Mouse (Mus musculus) fibroblast of lung, adult 2 months (primary cell): Measurements from ENCODE around the gene Ahdc1.
A peak's percentile ranks its signal among the peaks of the same experiment; 100 is the strongest.

Experiments used
- DNase-seq: peaks from one replicate; pipeline ENCODE4 v3.0.0-alpha.2; 2011; ENCODE audit warnings: low read depth

Gene Ahdc1

DNA sequence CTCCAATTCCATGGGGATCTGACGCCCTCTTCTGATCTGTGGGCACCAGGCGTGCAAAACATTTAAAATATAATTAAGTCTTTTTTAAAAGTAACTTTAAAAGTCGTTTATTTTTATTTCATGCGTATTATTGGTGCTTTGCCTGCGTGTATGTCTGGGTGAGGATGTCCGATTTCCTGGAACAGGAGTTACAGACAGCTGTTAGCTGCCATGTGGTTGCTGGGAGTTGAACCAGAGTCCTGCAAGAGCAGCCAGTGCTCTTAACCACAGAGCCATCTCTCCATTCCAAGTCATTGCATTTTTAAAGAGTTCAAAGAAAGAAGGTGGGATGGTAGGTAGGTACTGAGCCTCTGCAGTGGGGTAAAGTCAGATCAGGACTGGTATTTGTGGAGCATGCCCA lies 43.5 kb downstream of the Ahdc1 start:
- no peak for DNase-seq

- no peak for DNase-seq
These were observed 44.3 kb downstream of the Ahdc1 start for GRCm38 (mm10) chr4:133055163-133055951.

DNA sequence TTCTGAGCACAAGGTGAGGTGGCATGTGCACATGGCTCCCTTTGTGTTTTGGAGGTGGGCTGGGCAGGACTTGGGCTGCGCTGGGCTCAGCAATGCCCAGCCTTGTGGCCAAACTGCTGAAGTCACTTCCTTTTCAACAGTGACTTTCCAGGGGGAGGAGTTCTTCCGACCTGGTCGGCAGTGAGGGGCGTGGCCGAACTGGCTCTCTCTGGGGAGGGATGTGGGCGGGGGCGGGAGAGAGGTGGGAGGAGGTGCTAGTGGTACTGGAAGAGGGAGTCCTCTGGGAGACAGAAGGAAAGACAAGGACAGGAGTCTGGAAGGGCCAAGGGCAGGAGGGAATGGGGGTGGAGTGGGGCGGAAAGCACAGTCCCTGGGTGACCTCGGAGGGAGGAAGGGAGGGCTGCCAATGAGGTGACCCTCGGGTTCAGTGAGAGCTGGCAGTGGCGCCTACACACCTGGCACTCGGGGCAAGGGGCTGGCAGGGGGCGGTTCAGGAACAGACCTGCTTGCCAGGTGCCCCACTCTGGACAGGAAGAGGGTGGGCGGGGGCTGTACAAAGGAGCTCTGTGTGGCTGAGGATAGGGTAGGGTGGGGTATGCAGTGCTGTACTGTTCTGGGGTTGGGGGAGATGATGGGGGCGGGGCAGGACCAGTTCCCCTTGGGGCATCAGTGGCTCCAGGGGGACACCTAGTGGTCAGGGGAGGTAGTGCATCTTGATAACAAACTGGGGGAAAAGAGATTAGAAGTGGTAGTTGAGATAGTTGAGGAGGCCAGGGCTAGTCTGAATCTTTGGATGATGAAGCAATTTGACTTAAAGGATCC lies 45.2 kb downstream of the Ahdc1 start:
- DNase-seq: peak; percentile 70

DNA sequence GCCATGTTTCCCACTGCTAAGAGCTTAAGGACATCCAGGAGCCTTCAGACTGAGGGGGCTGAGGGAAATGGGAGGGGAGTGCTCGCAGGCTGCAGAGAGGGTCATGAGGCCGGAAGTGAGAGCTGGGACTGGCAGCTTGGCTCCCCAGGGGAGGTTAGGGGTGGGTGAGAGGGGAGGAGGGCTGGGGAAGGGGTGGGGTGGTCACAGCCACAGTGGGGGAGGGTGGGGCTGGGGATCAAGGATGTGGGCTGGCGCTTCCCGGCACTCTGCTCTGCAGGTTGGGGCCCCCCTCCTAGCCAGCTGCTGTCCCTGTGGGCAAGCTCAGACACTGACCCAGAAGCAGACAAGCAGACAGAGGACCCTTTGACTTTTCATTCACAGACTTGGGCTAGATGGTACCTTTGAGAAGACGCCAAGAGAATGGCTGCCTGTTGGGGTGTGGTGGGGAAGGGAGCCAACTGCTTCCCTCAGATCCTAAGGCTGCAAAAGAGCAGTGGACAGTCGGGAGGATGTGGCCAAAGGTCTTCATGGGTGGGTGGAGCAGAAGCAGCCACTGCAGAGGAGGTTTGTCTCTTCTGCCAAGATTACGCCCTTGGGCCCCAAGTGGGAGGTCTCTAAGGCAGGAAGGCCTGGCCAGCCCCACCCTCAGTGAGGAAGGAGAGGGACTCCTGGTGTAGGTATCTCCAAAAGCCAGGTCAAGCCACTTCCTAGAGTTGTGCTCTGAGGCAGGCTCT lies 46.5 kb downstream of the Ahdc1 start:
- DNase-seq: no peak

- no peak for DNase-seq
These were observed 47.0 kb downstream of the Ahdc1 start for GRCm38 (mm10) chr4:133058123-133058453.

DNA sequence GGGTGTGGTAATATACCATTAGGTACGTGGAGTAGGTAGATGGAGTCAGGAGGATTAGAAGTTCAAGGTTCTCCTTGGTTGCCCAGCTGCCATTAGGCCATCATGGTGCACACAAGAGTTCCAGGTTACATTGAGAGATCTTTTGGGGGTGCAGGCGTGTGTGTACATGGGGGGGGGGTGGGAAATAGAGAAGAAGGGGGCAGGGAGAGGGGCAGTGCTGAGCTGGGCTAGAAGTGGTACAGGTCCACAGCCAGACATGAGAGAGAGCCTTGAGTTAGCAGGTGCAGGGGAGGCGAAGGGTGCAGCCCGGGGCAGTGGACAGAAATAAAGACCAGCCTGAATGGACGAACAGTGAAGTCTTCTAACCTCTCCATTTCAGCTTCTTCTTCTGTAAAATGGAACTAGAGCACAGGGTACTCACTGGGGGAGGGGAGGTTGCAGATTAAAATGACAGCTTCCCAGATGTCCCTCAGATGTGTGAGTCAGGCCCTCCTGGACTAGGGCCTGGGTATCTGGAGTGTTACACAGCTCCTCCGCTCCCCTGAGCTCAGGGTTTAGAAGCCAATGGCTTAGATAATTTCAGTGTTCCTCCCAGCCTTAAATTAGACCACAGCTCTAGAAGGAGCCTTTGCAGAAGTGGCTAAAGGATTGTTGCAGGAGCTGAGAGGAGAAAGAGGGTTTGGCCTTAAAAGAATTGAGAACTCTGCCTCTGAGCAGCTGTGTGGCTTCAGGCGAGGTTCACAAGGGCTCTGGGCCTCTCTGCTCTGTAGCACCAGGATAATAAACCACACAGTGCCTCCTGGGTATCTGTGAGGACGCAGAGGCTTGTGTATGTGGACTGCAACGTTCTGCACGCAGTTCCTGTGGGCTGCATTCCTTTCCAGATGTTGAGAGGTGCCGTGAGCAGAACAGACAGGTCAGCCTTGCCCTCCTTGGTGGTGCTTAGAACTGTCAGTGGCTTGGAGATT lies 47.7 kb downstream of the Ahdc1 start:
- DNase-seq: no peak

GRCm38 (mm10) chr4:133060702-133061101 lies 49.6 kb downstream of the Ahdc1 start:
- DNase-seq: no peak

DNA sequence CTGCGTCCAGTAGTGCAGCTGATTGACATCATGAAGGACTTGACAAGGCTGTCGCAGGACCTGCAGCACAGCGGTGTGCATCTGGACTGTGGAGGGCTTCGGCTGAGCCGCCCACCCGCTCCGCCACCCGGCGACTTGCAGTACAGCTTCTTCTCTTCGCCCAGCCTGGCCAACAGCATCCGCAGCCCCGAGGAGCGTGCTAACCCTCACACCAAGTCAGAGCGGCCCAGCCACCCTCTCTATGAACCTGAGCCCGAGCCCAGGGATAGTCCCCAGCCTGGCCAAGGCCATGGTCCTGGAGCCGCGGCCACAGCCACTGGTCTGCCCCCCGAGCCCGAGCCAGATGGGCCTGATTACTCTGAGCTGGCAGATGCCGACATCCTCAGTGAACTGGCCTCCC lies 50.7 kb downstream of the Ahdc1 start:
- no peak for DNase-seq

DNA sequence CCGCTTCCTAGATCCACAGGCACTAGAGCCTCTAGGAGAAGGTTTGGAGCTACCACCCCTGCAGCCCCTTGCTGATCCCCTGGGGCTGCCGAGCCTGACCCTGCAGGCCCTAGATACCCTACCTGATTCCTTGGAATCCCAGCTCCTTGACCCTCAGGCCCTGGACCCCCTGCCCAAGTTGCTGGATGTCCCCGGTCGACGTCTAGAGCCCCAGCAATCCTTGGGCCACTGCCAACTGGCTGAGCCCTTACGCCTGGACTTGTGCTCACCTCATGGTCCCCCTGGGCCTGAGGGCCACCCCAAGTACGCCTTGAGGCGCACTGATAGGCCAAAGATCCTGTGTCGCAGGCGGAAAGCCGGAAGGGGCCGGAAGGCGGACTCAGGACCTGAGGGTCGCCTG lies 51.2 kb downstream of the Ahdc1 start:
- no peak for DNase-seq

DNA sequence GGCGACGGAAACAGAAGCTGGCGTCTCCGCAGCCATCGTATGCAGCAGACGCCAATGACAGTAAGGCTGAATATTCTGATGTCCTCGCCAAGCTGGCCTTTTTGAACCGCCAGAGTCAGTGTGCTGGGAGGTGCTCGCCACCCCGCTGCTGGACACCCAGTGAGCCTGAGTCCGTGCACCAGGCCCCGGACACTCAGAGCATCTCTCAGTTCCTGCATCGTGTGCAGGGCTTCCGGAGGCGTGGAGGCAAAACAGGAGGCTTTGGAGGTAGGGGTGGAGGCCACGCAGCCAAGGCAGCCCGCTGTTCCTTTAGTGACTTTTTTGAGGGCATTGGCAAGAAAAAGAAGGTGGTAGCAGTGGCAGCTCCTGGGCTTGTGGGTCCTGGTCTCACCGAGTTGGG lies 52.1 kb downstream of the Ahdc1 start:
- no peak for DNase-seq

- no peak for DNase-seq
These were observed 52.7 kb downstream of the Ahdc1 start for GRCm38 (mm10) chr4:133063799-133064198.

DNA sequence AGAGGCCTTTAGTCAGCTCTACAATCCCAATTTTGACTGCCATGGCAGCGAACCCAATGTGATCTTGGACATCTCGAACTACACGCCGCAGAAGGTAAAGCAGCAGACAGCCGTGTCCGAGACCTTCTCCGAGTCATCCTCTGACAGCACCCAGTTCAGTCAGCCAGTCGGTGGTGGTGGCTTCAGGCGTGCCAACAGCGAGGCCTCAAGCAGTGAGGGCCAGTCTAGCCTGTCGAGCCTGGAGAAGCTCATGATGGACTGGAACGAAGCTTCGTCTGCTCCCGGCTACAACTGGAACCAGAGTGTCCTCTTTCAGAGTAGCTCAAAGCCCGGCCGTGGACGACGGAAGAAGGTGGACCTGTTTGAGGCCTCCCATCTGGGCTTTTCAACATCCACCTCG lies 53.7 kb downstream of the Ahdc1 start:
- DNase-seq: no peak

GRCm38 (mm10) chr4:133065894-133066386 lies 54.9 kb downstream of the Ahdc1 start:
- no peak for DNase-seq

- DNase-seq: no peak
These were observed 57.5 kb downstream of the Ahdc1 start for GRCm38 (mm10) chr4:133068400-133069138.

DNA sequence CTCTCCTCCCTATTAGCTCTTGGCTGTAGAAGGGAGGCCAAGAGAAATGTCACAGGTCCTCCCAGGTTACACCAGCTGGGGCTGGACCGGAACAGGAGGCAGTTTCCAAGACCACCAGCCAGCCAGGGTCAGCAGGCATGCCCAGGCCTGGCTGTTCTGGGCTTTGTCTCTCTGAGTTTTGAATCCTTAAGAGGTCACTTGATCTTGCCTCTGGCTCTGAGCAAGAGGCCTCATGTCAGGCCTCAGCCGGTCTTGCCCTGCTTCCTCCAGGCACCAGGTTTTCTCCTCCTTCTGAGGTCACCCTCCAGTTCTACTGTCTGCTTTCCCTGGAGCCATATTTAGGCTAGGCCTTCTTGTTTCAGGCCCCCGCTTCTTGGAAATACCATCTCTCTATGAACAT lies 59.3 kb downstream of the Ahdc1 start:
- DNase-seq: no peak

DNA sequence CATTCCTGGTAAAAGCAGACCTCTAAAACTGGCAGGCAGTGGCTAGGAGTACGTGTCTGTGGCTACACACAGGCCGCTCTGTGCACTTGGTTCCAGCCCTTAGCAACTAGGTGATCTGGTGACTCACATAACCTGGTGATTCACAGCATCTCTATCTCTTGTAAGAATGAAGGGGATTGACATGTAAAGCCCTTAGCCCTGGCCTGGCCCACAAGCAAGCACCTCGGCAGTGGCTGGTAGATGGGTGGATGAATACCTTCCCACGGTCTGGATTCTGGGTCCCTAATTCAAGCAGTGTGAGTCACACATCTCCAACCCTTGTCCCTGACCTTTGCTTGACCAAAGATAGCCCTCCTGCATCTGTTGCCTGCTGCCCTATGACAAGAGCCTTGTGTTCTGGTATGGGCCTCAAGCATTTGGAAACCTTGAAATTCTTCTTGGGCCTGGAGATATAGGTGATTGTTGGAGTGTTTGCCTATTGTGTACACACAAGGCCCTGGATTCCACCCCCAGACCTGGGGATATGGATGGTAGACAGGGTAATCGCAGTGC lies 59.8 kb downstream of the Ahdc1 start:
- DNase-seq: peak; percentile 72

DNA sequence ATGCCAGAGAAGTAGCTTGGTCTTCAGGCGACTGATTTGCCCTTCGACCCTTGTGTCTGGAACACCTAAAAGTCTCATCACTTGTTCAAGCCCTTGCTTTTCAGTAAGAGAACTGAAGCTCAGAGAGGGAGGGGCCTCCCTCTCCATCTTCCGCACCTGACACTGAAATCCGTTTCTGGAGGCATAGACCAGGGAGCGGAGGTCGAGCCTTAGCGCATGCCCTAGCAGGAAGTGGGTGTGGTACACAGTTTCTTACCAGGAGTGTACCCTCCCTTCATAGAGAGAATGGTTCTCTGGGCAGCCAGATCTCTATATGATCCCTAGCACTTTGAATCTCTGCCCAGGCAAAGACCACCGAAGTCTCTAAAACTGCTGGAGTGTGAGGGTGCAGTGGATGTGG lies 62.1 kb downstream of the Ahdc1 start:
- DNase-seq: no peak

DNA sequence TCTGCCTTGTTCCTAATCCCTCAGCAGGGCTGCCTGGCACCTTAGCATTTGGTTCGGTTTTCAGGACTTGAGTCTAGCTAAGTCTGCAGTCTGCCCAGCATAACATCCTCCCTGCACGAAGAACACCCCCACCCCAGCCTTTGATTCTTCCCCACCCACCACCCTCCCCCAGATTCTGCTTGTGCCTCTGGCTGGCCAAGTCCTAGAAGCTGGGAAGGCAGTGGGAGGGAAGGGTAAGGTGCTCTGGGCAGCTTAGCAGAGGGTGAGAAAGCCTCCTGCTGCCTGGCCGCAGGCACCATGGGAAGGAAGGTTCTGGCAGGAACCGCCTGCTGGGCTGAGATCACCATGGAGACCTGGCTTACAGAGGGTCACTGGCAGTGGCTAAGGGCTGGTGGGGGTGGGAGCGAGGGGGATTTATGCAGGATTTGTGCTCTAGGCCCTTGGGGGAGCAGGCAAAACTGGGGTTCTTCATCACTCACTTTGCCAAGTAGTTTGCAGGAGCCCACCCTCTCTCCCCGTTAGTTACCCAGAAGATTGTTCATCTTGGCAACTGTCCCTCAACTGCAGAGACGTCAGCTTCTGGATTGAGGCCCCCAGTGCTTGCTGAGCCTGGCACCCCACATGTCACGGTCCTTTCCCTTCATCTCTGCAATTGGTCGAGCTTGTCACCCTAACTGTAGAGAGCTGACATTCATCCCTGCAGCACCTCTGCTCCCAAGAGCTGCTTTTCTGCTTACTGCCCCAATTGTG lies 63.2 kb downstream of the Ahdc1 start:
- peak; percentile 62 for DNase-seq

- DNase-seq: no peak
These were observed 64.0 kb downstream of the Ahdc1 start for GRCm38 (mm10) chr4:133074894-133075572.
